Mouse (Mus musculus): ENCODE measurements at regions not wholly inside any gene's neighbourhood (a gene's known extent, or its start where the extent isn't known, plus 50 kb on each side); places are given as distances from the start of the nearest gene placed in this dataset.

DNA sequence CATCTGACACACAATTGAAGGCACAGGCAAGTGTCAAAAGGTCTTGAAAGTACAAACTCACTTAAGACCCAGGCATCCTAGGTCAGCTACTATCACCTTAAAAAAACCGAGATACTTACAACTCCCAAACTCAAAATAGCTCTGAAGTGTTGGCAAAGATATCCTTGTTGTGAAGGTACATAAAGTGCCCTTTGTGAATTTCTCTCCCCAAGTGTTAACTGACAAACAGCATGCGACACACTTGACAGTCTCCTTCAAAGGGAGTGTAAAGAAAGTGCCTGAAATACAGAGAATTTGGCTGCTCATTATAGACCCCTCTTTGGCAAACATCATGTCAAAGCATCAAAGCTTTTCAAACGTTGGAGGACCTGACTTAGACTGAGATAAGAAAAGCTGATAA is 2634.2 kb downstream of the 9330182O14Rik start:
- Histone ChIP-seq H3K4me1 (ENCODE audit: control insufficient read depth, insufficient read depth, low read length) (no peaks in the 10 kb centered on the region), H3K36me3 (ENCODE audit: control insufficient read depth, insufficient read depth, low read length) (no peaks in the 10 kb centered on the region), H3K27ac (ENCODE audit: low read depth, low read length) (no peak overlapping the region), H3K4me2 (ENCODE audit: low read depth, low read length) (no peak overlapping the region), H3K9ac (replicated peaks; ENCODE audit: low read depth, low read length) (no peak overlapping the region), H3K4me3 (ENCODE audit: low read depth, low read length) (no peak overlapping the region), H3K9me3 (ENCODE audit: control insufficient read depth, low read length) (no peaks in the 10 kb centered on the region), H3K27me3 (ENCODE audit: control insufficient read depth, insufficient read depth, low read length) (no peaks in the 10 kb centered on the region)
- 46% methylated on average over 3 of the region's 3 CpGs for WGBS
- ATAC-seq (ENCODE audit: low read depth), result no peak

DNA sequence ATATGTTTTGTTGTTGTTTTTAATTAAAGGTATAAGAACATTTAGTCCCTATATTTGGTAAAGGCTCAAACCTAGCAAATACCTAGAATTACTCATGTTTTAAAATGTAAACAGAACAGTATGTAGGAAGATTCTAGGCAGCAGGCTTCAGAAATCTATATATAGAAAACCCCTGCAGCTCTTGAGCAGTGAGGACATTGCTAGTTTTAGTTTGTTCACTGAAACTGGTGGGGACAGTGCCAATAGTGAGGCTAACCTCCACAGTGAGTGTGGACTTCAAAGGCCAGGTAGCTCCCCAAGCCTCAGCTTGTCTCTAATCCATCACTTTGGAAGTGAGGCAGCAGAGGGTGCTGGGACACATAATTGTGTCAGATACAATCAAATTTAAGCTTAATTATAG is 2645.7 kb downstream of the 9330182O14Rik start:
- Histone ChIP-seq H3K27me3 (ENCODE audit: control insufficient read depth, insufficient read depth, low read length) (no peaks in the 10 kb centered on the region), H3K4me2 (ENCODE audit: low read depth, low read length) (no peak overlapping the region), H3K9me3 (ENCODE audit: control insufficient read depth, low read length) (no peaks in the 10 kb centered on the region), H3K9ac (replicated peaks; ENCODE audit: low read depth, low read length) (no peak overlapping the region), H3K27ac (ENCODE audit: low read depth, low read length) (no peak overlapping the region), H3K4me3 (ENCODE audit: low read depth, low read length) (no peak overlapping the region), H3K4me1 (ENCODE audit: control insufficient read depth, insufficient read depth, low read length) (no peaks in the 10 kb centered on the region), H3K36me3 (ENCODE audit: control insufficient read depth, insufficient read depth, low read length) (no peaks in the 10 kb centered on the region)
- ATAC-seq (ENCODE audit: low read depth), result no peak

DNA sequence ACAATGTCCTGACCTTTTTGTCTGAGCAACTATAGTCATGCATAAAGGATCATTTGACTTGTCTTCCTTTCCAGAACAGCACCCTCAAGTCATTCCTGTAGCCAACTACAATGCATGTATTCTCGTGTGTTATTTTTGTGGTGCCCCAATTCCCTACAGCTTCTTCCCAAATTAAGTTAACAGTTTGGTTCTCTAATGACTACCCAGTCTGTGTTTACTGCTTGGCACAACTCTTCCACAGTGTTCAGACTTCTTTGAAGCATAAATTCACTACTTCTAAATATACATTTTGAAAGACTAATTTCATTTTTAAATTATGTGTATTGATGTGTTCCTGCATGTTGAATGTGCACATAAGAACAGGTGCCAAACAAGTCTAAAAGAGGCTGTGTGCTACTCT is 2667.1 kb downstream of the 9330182O14Rik start:
- Histone ChIP-seq H3K9me3 (ENCODE audit: control insufficient read depth, low read length) (no peaks in the 10 kb centered on the region), H3K4me2 (ENCODE audit: low read depth, low read length) (no peak overlapping the region), H3K27ac (ENCODE audit: low read depth, low read length) (no peak overlapping the region), H3K9ac (replicated peaks; ENCODE audit: low read depth, low read length) (no peak overlapping the region), H3K27me3 (ENCODE audit: control insufficient read depth, insufficient read depth, low read length) (no peaks in the 10 kb centered on the region), H3K36me3 (ENCODE audit: control insufficient read depth, insufficient read depth, low read length) (no peaks in the 10 kb centered on the region), H3K4me3 (ENCODE audit: low read depth, low read length) (no peak overlapping the region), H3K4me1 (ENCODE audit: control insufficient read depth, insufficient read depth, low read length) (no peaks in the 10 kb centered on the region)
- 66% methylated on average over 1 of the region's 1 CpGs for WGBS
- ATAC-seq (ENCODE audit: low read depth), result no peak

DNA sequence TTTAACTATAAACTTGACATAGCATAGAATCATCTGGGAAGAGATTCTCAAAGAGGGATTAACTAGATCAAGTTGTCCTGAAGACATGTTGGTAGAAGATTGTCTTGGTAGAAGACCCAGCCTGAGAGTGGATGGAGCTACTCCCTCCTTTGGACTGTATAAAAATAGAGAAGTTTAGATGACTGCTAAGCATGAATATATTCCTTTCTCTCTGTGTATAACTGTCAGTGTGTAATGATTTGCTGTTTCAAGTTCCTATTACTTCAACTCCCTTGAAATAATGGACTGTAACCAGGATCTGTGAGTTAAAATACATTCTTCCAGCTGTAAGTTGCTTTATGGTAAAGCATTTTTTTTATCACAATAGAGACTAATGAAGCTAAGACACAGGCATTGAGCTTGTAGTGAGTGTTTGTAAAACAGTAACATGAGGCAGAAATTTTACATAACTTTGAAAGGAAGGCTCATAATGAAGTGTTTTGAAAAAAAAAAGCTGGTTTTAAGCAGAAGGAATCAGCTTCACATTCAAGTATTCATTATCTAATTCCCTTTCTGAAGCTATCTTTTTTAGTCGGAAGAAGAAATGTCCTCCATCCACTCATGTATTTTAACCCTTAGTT is 2676.8 kb downstream of the 9330182O14Rik start:
- ATAC-seq (ENCODE audit: low read depth), result no peak
- H3K9me3 ChIP-seq (ENCODE audit: control insufficient read depth, low read length), result no peaks in the 10 kb centered on the region
- H3K4me3 ChIP-seq (ENCODE audit: low read depth, low read length), result no peak overlapping the region
- no peak overlapping the region for H3K9ac ChIP-seq (replicated peaks; ENCODE audit: low read depth, low read length)
- no peaks in the 10 kb centered on the region for H3K36me3 ChIP-seq (ENCODE audit: control insufficient read depth, insufficient read depth, low read length)
- H3K4me2 ChIP-seq (ENCODE audit: low read depth, low read length), result no peak overlapping the region
- no peaks in the 10 kb centered on the region for H3K4me1 ChIP-seq (ENCODE audit: control insufficient read depth, insufficient read depth, low read length)
- H3K27ac ChIP-seq (ENCODE audit: low read depth, low read length), result no peak overlapping the region
- H3K27me3 ChIP-seq (ENCODE audit: control insufficient read depth, insufficient read depth, low read length), result no peaks in the 10 kb centered on the region
- 89% methylated on average over 1 of the region's 1 CpGs for WGBS

DNA sequence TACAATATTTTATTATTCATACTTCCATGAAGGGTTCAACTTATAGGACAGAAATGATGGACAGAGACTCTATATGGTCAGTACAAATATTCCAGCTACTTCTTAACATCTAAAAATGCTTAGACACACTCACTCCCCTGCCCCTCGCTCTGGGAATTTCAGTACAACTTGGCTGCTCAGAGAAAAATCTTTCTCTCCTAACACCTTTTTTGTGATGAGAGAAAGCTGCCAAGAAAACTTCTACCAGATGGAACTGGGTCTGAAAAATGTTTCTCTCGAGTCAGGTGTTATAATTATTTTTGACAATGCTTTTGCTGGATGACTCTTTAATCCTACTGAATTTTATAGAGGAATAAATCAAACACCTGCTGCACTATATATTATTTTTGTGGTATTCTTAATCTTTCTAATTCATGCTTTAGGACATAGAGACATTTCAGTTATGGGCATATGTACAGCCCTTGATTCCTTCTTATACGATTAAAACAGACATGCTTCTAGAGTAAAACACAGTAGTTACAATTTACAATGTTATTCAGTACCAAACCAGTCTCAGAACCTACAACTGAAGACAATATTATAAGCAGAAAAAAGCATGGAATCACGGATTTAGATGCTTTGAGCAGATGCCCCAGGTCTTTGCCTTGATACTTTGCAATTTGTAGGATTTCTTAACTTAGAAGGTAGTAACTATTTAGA is 2681.0 kb downstream of the 9330182O14Rik start:
- no peak for ATAC-seq (ENCODE audit: low read depth)
- H3K9me3 ChIP-seq (ENCODE audit: control insufficient read depth, low read length), result no peaks in the 10 kb centered on the region
- H3K4me3 ChIP-seq (ENCODE audit: low read depth, low read length), result no peak overlapping the region
- H3K27ac ChIP-seq (ENCODE audit: low read depth, low read length), result no peak overlapping the region
- no peak overlapping the region for H3K4me2 ChIP-seq (ENCODE audit: low read depth, low read length)
- H3K36me3 ChIP-seq (ENCODE audit: control insufficient read depth, insufficient read depth, low read length), result no peaks in the 10 kb centered on the region
- H3K9ac ChIP-seq (replicated peaks; ENCODE audit: low read depth, low read length), result no peak overlapping the region
- no peaks in the 10 kb centered on the region for H3K27me3 ChIP-seq (ENCODE audit: control insufficient read depth, insufficient read depth, low read length)
- WGBS, result 78% methylated on average over 4 of the region's 4 CpGs
- no peaks in the 10 kb centered on the region for H3K4me1 ChIP-seq (ENCODE audit: control insufficient read depth, insufficient read depth, low read length)

DNA sequence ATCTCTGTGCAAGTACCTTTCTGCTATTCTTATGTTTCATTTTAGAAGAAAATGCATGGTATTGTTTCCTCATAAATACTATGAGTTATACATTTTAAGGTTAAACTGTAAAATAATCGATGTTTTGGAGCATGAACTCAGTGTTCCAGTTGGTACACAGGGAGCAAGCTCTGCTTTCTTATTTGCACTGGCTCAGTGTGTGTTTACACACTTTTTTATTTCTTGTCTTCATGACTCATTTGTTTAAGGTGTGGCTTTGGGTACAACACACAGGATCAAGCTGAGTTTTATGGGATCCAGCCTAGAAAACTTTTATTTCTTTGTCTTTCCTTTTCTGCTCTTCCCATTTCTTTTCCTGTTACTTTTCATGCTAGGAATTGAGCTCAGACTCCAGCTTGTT is 2704.7 kb downstream of the 9330182O14Rik start:
- Histone ChIP-seq H3K4me1 (ENCODE audit: control insufficient read depth, insufficient read depth, low read length) (no peaks in the 10 kb centered on the region), H3K27ac (ENCODE audit: low read depth, low read length) (no peak overlapping the region), H3K4me2 (ENCODE audit: low read depth, low read length) (no peak overlapping the region), H3K9ac (replicated peaks; ENCODE audit: low read depth, low read length) (no peak overlapping the region), H3K27me3 (ENCODE audit: control insufficient read depth, insufficient read depth, low read length) (no peaks in the 10 kb centered on the region), H3K9me3 (ENCODE audit: control insufficient read depth, low read length) (no peaks in the 10 kb centered on the region), H3K36me3 (ENCODE audit: control insufficient read depth, insufficient read depth, low read length) (no peaks in the 10 kb centered on the region), H3K4me3 (ENCODE audit: low read depth, low read length) (no peak overlapping the region)
- 90% methylated on average over 1 of the region's 1 CpGs for WGBS
- ATAC-seq (ENCODE audit: low read depth), result no peak

DNA sequence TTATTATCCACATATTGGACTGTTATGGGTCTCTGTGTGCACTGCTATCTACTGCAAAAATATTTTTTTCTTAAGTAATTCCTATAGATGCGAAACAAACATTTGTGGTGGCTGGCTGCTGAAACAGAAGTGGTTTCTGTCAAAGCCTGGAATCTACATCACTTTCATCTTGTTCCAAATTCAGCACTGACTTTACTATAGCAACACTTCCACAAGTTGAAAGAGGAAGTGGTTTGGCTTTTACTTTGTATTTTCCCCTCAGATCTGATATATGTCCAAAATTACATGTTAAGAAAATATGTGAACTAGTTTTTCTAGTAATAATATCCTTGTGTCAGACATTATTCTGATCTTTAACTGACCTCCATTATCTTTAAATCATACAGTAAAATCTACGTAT is 2715.8 kb downstream of the 9330182O14Rik start:
- no peaks in the 10 kb centered on the region for H3K36me3 ChIP-seq (ENCODE audit: control insufficient read depth, insufficient read depth, low read length)
- ATAC-seq (ENCODE audit: low read depth), result no peak
- no peak overlapping the region for H3K4me2 ChIP-seq (ENCODE audit: low read depth, low read length)
- H3K4me1 ChIP-seq (ENCODE audit: control insufficient read depth, insufficient read depth, low read length), result no peaks in the 10 kb centered on the region
- no peak overlapping the region for H3K9ac ChIP-seq (replicated peaks; ENCODE audit: low read depth, low read length)
- no peak overlapping the region for H3K4me3 ChIP-seq (ENCODE audit: low read depth, low read length)
- H3K27me3 ChIP-seq (ENCODE audit: control insufficient read depth, insufficient read depth, low read length), result no peaks in the 10 kb centered on the region
- WGBS, result 92% methylated on average over 2 of the region's 2 CpGs
- no peak overlapping the region for H3K27ac ChIP-seq (ENCODE audit: low read depth, low read length)
- no peaks in the 10 kb centered on the region for H3K9me3 ChIP-seq (ENCODE audit: control insufficient read depth, low read length)

DNA sequence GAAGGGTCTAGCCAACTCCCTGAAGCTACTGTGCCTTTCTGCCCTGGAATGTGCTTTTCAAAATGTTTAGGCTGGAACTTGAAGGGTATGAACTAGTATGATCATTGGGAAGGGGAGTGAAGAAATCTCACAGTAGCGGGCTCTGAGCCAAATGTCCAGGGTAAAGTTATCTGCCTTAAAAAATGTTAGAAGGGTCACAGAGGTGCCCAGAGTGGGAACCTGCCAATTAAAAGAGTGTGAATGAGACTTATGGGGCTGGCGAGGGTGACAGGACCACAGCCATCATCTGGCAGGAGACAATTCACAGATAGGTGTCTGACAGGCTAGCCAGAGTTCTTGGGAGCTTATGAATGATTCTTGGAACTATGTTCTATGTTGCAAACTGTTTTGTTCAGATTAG is 2738.3 kb downstream of the 9330182O14Rik start:
- 89% methylated on average over 2 of the region's 2 CpGs for WGBS
- Histone ChIP-seq H3K9ac (replicated peaks; ENCODE audit: low read depth, low read length) (no peak overlapping the region), H3K4me2 (ENCODE audit: low read depth, low read length) (no peak overlapping the region), H3K27ac (ENCODE audit: low read depth, low read length) (no peak overlapping the region), H3K36me3 (ENCODE audit: control insufficient read depth, insufficient read depth, low read length) (no peaks in the 10 kb centered on the region), H3K4me3 (ENCODE audit: low read depth, low read length) (no peak overlapping the region), H3K27me3 (ENCODE audit: control insufficient read depth, insufficient read depth, low read length) (no peaks in the 10 kb centered on the region), H3K9me3 (ENCODE audit: control insufficient read depth, low read length) (no peaks in the 10 kb centered on the region), H3K4me1 (ENCODE audit: control insufficient read depth, insufficient read depth, low read length) (no peaks in the 10 kb centered on the region)
- ATAC-seq (ENCODE audit: low read depth), result no peak

DNA sequence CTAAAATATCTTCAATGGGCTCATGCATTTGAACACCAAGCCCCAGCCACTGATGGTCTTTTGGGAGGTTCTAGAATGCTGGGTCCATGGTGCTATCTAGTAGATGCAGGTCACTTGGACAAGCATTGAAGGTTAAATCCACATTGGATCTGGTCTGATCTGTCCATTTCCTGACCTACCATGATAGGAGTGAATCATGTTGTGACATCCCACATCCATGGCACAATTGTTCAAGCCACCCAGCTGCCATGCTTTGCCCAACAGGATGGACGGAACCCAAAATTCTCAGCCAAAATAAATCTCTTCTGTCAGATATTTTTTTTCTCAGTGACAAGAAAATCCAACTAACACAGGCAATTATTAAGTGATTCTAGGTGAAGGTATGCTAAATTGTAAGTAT is 2760.4 kb downstream of the 9330182O14Rik start:
- Histone ChIP-seq H3K4me3 (ENCODE audit: low read depth, low read length) (no peak overlapping the region), H3K36me3 (ENCODE audit: control insufficient read depth, insufficient read depth, low read length) (no peaks in the 10 kb centered on the region), H3K4me1 (ENCODE audit: control insufficient read depth, insufficient read depth, low read length) (no peaks in the 10 kb centered on the region), H3K9me3 (ENCODE audit: control insufficient read depth, low read length) (no peaks in the 10 kb centered on the region), H3K4me2 (ENCODE audit: low read depth, low read length) (no peak overlapping the region), H3K27ac (ENCODE audit: low read depth, low read length) (no peak overlapping the region), H3K27me3 (ENCODE audit: control insufficient read depth, insufficient read depth, low read length) (no peaks in the 10 kb centered on the region), H3K9ac (replicated peaks; ENCODE audit: low read depth, low read length) (no peak overlapping the region)
- 100% methylated on average over 1 of the region's 1 CpGs for WGBS
- ATAC-seq (ENCODE audit: low read depth), result no peak

Data from neural tube, embryonic 14.5 days (tissue).